Mouse (Mus musculus) MEL (cell line): ENCODE results near the gene Rab30. TPM values are rescaled to one million over a fixed set of nuclear protein-coding genes. Genes with fewer than 3 reads are reported as not detected.

Source experiments
- DNase-seq: peaks from one replicate; pipeline ENCODE4 v3.0.0; 2011; ENCODE audit warnings: low read depth, low spot score
- H3K27ac ChIP-seq: 2 replicates; pipeline ENCODE4 v1.5.1; 2012; ENCODE audit warnings: low read depth, mild to moderate bottlenecking, control low read depth, low read length, moderate library complexity; ENCODE audit not compliant: control insufficient read depth
- H3K27me3 ChIP-seq, 2 experiments: fragments of 150-350 bp in 1 of 2; sonication (generic) in 1 of 2; 2 replicates each; pipeline ENCODE4 v1.6.1; 2012; ENCODE audit warnings: low read length in 2 of 2, mild to moderate bottlenecking in 2 of 2, improper control_type of control experiment in 1 of 2, moderate library complexity in 1 of 2; ENCODE audit not compliant: insufficient read depth in 2 of 2, control insufficient read depth in 1 of 2
- H3K36me3 ChIP-seq, 2 experiments: 2 replicates each; pipeline ENCODE4 v1.6.1; 2012 to 2014; ENCODE audit warnings: low read length in 2 of 2, improper control_type of control experiment in 1 of 2, inconsistent platforms in 1 of 2, mild to moderate bottlenecking in 1 of 2; ENCODE audit not compliant: insufficient read depth in 2 of 2, control insufficient read depth in 1 of 2
- H3K4me1 ChIP-seq, 2 experiments: fragments of 150-350 bp in 1 of 2; sonication (generic) in 1 of 2; 2 replicates each; pipeline ENCODE4 v1.6.1; 2012; ENCODE audit warnings: low read length in 2 of 2, improper control_type of control experiment in 1 of 2, mild to moderate bottlenecking in 1 of 2; ENCODE audit not compliant: insufficient read depth in 2 of 2, control insufficient read depth in 1 of 2
- H3K4me3 ChIP-seq, 2 experiments: fragments of 150-350 bp in 1 of 2; sonication (generic) in 1 of 2; 2 replicates each; pipeline ENCODE4 v1.5.1; 2012; ENCODE audit warnings: low read depth in 2 of 2, low read length in 2 of 2, mild to moderate bottlenecking in 2 of 2, moderate library complexity in 2 of 2, control low read depth in 1 of 2, improper control_type of control experiment in 1 of 2; ENCODE audit not compliant: control insufficient read depth in 1 of 2, insufficient read depth in 1 of 2
- H3K79me2 ChIP-seq: 2 replicates; pipeline ENCODE4 v1.6.1; 2012; ENCODE audit warnings: mild to moderate bottlenecking, low read length, moderate library complexity; ENCODE audit not compliant: control insufficient read depth, poor library complexity, insufficient read depth
- H3K9ac ChIP-seq: 2 replicates; pipeline ENCODE4 v1.6.1; 2012; ENCODE audit warnings: low read depth, mild to moderate bottlenecking, control low read depth, low read length, moderate library complexity; ENCODE audit not compliant: control insufficient read depth, poor library complexity, severe bottlenecking
- H3K9me3 ChIP-seq: fragments of 150-350 bp; sonication (generic); replicated peaks from 2 replicates; pipeline ENCODE4 v1.6.1; 2012; ENCODE audit warnings: mild to moderate bottlenecking, low read length, improper control_type of control experiment, moderate library complexity; ENCODE audit not compliant: insufficient read depth
- CHD1 ChIP-seq: IDR thresholded peaks from 2 replicates; pipeline ENCODE4 v1.6.1; 2012; ENCODE audit warnings: low read depth, mild to moderate bottlenecking, inconsistent platforms, low read length, improper control_type of control experiment
- CTCF ChIP-seq, 3 experiments: IDR thresholded peaks in 2 of 3; conservative IDR thresholded peaks in 1 of 3; 2 replicates each; pipeline ENCODE4 v1.5.1; 2011 to 2012; ENCODE audit warnings: low read length in 3 of 3, low read depth in 2 of 3, mild to moderate bottlenecking in 2 of 3, improper control_type of control experiment in 1 of 3, inconsistent platforms in 1 of 3, mixed read lengths in 1 of 3, moderate library complexity in 1 of 3; ENCODE audit not compliant: control insufficient read depth in 1 of 3, insufficient read depth in 1 of 3, poor library complexity in 1 of 3, severe bottlenecking in 1 of 3
- EP300 ChIP-seq, 2 experiments: IDR thresholded peaks; 2 replicates each; pipeline ENCODE4 v1.6.1; 2011; ENCODE audit warnings: improper control_type of control experiment in 2 of 2, low read length in 2 of 2, low read depth in 1 of 2, mild to moderate bottlenecking in 1 of 2
- ETS1 ChIP-seq: IDR thresholded peaks from 2 replicates; pipeline ENCODE4 v1.6.1; 2012; ENCODE audit warnings: low read depth, mild to moderate bottlenecking, inconsistent platforms, low read length, improper control_type of control experiment, moderate library complexity
- GABPA ChIP-seq: IDR thresholded peaks from 2 replicates; pipeline ENCODE4 v1.6.1; 2012; ENCODE audit warnings: low read depth, mild to moderate bottlenecking, inconsistent platforms, low read length, improper control_type of control experiment, moderate library complexity
- GATA1 ChIP-seq: IDR thresholded peaks from 2 replicates; pipeline ENCODE4 v1.6.1; 2011; ENCODE audit warnings: low read depth, low read length, improper control_type of control experiment
- KAT2A ChIP-seq: conservative IDR thresholded peaks from 2 replicates; pipeline ENCODE4 v1.6.1; 2012; ENCODE audit warnings: low read depth, low read length, improper control_type of control experiment, inconsistent platforms
- MAX ChIP-seq: IDR thresholded peaks from 2 replicates; pipeline ENCODE4 v1.6.1; 2011; ENCODE audit warnings: low read length, improper control_type of control experiment
- MAZ ChIP-seq: IDR thresholded peaks from 2 replicates; pipeline ENCODE4 v1.6.1; 2012; ENCODE audit warnings: low read depth, mild to moderate bottlenecking, inconsistent platforms, low read length, improper control_type of control experiment
- MYB ChIP-seq: IDR thresholded peaks from 2 replicates; pipeline ENCODE4 v1.6.1; 2011; ENCODE audit warnings: mild to moderate bottlenecking, low read depth, low read length, improper control_type of control experiment
- NRF1 ChIP-seq: IDR thresholded peaks from 2 replicates; pipeline ENCODE4 v1.6.1; 2014; ENCODE audit warnings: low read depth, mild to moderate bottlenecking, inconsistent platforms, low read length, improper control_type of control experiment, moderate library complexity; ENCODE audit not compliant: poor library complexity, insufficient read depth, severe bottlenecking
- POLR2AphosphoS2 ChIP-seq: IDR thresholded peaks from 2 replicates; pipeline ENCODE4 v1.6.1; 2011; ENCODE audit warnings: low read length, improper control_type of control experiment
- RAD21 ChIP-seq: IDR thresholded peaks from 2 replicates; pipeline ENCODE4 v1.6.1; 2011; ENCODE audit warnings: mild to moderate bottlenecking, low read depth, low read length, improper control_type of control experiment
- TCF12 ChIP-seq: IDR thresholded peaks from 2 replicates; pipeline ENCODE4 v1.6.1; 2014; ENCODE audit warnings: low read depth, mild to moderate bottlenecking, inconsistent platforms, low read length, improper control_type of control experiment, moderate library complexity
- UBTF ChIP-seq: IDR thresholded peaks from 2 replicates; pipeline ENCODE4 v1.6.1; 2012; ENCODE audit warnings: low read depth, mild to moderate bottlenecking, inconsistent platforms, low read length, improper control_type of control experiment, moderate library complexity, borderline replicate concordance; ENCODE audit not compliant: insufficient read depth
- USF1 ChIP-seq: IDR thresholded peaks from 2 replicates; pipeline ENCODE4 v1.6.1; 2014; ENCODE audit warnings: low read depth, mild to moderate bottlenecking, inconsistent platforms, low read length, improper control_type of control experiment, moderate library complexity
- ZC3H11A ChIP-seq: IDR thresholded peaks from 2 replicates; pipeline ENCODE4 v1.6.1; 2012; ENCODE audit warnings: low read depth, mild to moderate bottlenecking, inconsistent platforms, low read length, improper control_type of control experiment
- ZKSCAN1 ChIP-seq: IDR thresholded peaks from 2 replicates; pipeline ENCODE4 v1.6.1; 2012; ENCODE audit warnings: low read depth, mild to moderate bottlenecking, inconsistent platforms, low read length, improper control_type of control experiment, moderate library complexity
- ZMIZ1 ChIP-seq: IDR thresholded peaks from 2 replicates; pipeline ENCODE4 v1.6.1; 2012; ENCODE audit warnings: low read depth, mild to moderate bottlenecking, inconsistent platforms, low read length, improper control_type of control experiment, moderate library complexity
- ZNF384 ChIP-seq: IDR thresholded peaks from 2 replicates; pipeline ENCODE4 v1.6.1; 2012; ENCODE audit warnings: low read depth, mild to moderate bottlenecking, inconsistent platforms, low read length, improper control_type of control experiment
- polyA plus RNA-seq, 2 experiments: library from polyadenylated mRNA; stranded (reverse) in 1 of 2; unstranded in 1 of 2; fragments of >175 nt in 1 of 2; fragments of >200 nt in 1 of 2; gene quantifications; 2 replicates each; pipeline versions ENCODE4 v1.2.1 to v1.2.4; 2012; ENCODE audit warnings: low replicate concordance in 2 of 2, low read depth in 1 of 2; ENCODE audit not compliant: insufficient read length in 2 of 2, insufficient read depth in 1 of 2, missing spikeins in 1 of 2
- total RNA-seq: library from RNA; depleted of rRNA; stranded (reverse); fragments of 300-350 nt; gene quantifications from 2 replicates; pipeline ENCODE4 v1.2.3, GENCODE M21; 2012

Rab30 gene
- total and polyA plus RNA-seq, 3 experiments: 1.3 TPM; not detected in 1

- Histone ChIP-seq H3K9me3 (no peaks in the 10 kb centered on the region), H3K4me1 (no peaks in the 10 kb centered on the region), H3K4me3 (no peak overlapping the region), H3K36me3 (no peaks in the 10 kb centered on the region), H3K27ac (no peak overlapping the region), H3K9ac (no peak overlapping the region), H3K27me3 (no peaks in the 10 kb centered on the region), H3K79me2 (no peaks in the 10 kb centered on the region)
- DNase-seq: no peak
- no peak for TF ChIP-seq MYB
- peak; percentile 5; the same call in 1 of the 2 replicates for TF ChIP-seq RAD21
- TF ChIP-seq NRF1: no peak
Measured at GRCm38 (mm10) chr7:92837907-92838306, 96.5 kb downstream of the Rab30 start.

GRCm38 (mm10) chr7:92842254-92842653, 100.9 kb downstream of the Rab30 start:
- Histone ChIP-seq H3K9me3 (no peaks in the 10 kb centered on the region), H3K79me2 (no peaks in the 10 kb centered on the region), H3K36me3 (no peaks in the 10 kb centered on the region), H3K27ac (no peak overlapping the region)
- no peak for DNase-seq
- TF ChIP-seq TCF12: no peak
- TF ChIP-seq KAT2A: no peak
- no peak for TF ChIP-seq GABPA
- TF ChIP-seq CHD1: no peak
- no peak for TF ChIP-seq RAD21
- TF ChIP-seq UBTF: no peak
- no peak for TF ChIP-seq ZKSCAN1
- TF ChIP-seq ZNF384: no peak
- no peak for TF ChIP-seq EP300 (IDR thresholded peaks at IDR 0.05; ENCODE audit: low read depth in 1 of 2, low read length in 2 of 2)
- TF ChIP-seq MAZ: no peak
- TF ChIP-seq MAX: no peak
- no peak for TF ChIP-seq CTCF (IDR thresholded peaks at IDR 0.05 in 2 of 3, conservative IDR thresholded peaks at IDR 0.05 in 1 of 3; ENCODE audit: control insufficient read depth in 1 of 3, insufficient read depth in 1 of 3, low read depth in 2 of 3, low read length in 3 of 3, poor library complexity in 1 of 3, severe bottlenecking in 1 of 3)
- no peak for TF ChIP-seq ETS1
- no peak for TF ChIP-seq POLR2AphosphoS2
- TF ChIP-seq ZC3H11A: no peak
- TF ChIP-seq ZMIZ1: no peak
- TF ChIP-seq GATA1: no peak
- TF ChIP-seq USF1: no peak
- TF ChIP-seq, all 39 proteins: peak for 0
- H3K27me3 ChIP-seq: no peaks in the 10 kb centered on the region
- no peak overlapping the region for H3K4me3 ChIP-seq
- no peaks in the 10 kb centered on the region for H3K4me1 ChIP-seq
- no peak overlapping the region for H3K9ac ChIP-seq
